Mouse (Mus musculus) myocyte (in vitro differentiated cells): ENCODE results near the gene Ntrk2.

ENCODE experiments used
- MYOD1 ChIP-seq, 3 experiments: IDR thresholded peaks; one replicate each; pipeline ENCODE4 v1.6.1; 2011; ENCODE audit warnings: control low read depth in 2 of 3, low read depth in 2 of 3, mild to moderate bottlenecking in 2 of 3, moderate library complexity in 1 of 3; ENCODE audit not compliant: insufficient read length in 2 of 3, control insufficient read depth in 1 of 3
- MYOG ChIP-seq, 3 experiments: IDR thresholded peaks; one replicate each; pipeline ENCODE4 v1.6.1; 2011; ENCODE audit warnings: control low read depth in 2 of 3, low read depth in 2 of 3, mild to moderate bottlenecking in 2 of 3; ENCODE audit not compliant: insufficient read length in 2 of 3, control insufficient read depth in 1 of 3, insufficient read depth in 1 of 3
- POLR2A ChIP-seq: IDR thresholded peaks from one replicate; pipeline ENCODE4 v1.6.1; 2011; ENCODE audit warnings: low read depth, mild to moderate bottlenecking, control low read depth, moderate library complexity; ENCODE audit not compliant: insufficient read length
- TCF12 ChIP-seq: IDR thresholded peaks from one replicate; pipeline ENCODE4 v1.6.1; 2011; ENCODE audit warnings: mild to moderate bottlenecking, control low read depth; ENCODE audit not compliant: poor library complexity, insufficient read depth, severe bottlenecking
- TCF3 ChIP-seq: IDR thresholded peaks from one replicate; pipeline ENCODE4 v1.6.1; 2011; ENCODE audit warnings: low read depth, control low read depth; ENCODE audit not compliant: insufficient read length
- USF1 ChIP-seq: IDR thresholded peaks from one replicate; pipeline ENCODE4 v1.6.1; 2011; ENCODE audit warnings: low read depth, mild to moderate bottlenecking, control low read depth, moderate library complexity

GRCm38 (mm10) chr13:59119596-59120394, 313.4 kb downstream of the Ntrk2 start:
- TF ChIP-seq POLR2A (no peak), TCF3 (no peak), MYOG (IDR thresholded peaks at IDR 0.05; ENCODE audit: control insufficient read depth in 1 of 3, insufficient read depth in 1 of 3, insufficient read length in 2 of 3, low read depth in 2 of 3) (no peak), USF1 (no peak), TCF12 (no peak), MYOD1 (IDR thresholded peaks at IDR 0.05; ENCODE audit: control insufficient read depth in 1 of 3, insufficient read length in 2 of 3, low read depth in 2 of 3) (no peak)
